Mouse (Mus musculus) urinary bladder, postnatal 10 days (tissue): ENCODE results near the gene 1700014D04Rik.
"Not testable (repeated sequence)": the region's sequence is repeated elsewhere in the genome, so short reads cannot be mapped to it uniquely, and the experiment has no call there.

Experiments used
- DNase-seq: peaks from one replicate; pipeline ENCODE4 v3.0.0; 2022; ENCODE audit warnings: low spot score

Gene 1700014D04Rik

GRCm38 (mm10) chr13:59735190-59735589 lies 11.4 kb downstream of the 1700014D04Rik start:
- DNase-seq, result no peak

- DNase-seq, result not testable (repeated sequence)
Observed at GRCm38 (mm10) chr13:59734347-59734746, 12.2 kb downstream of the 1700014D04Rik start.

GRCm38 (mm10) chr13:59733936-59734335 lies 12.6 kb downstream of the 1700014D04Rik start:
- no peak for DNase-seq

- no peak for DNase-seq
Observed at GRCm38 (mm10) chr13:59731652-59732051, 14.9 kb downstream of the 1700014D04Rik start, which contains the start of gene Spata31d1d. TSS of gene Spata31d1d (minus strand) at chr13:59731752.

- DNase-seq, result no peak
Observed at GRCm38 (mm10) chr13:59728378-59729093, 18.0 kb downstream of the 1700014D04Rik start.

GRCm38 (mm10) chr13:59726139-59726867 lies 20.2 kb downstream of the 1700014D04Rik start:
- no peak for DNase-seq

GRCm38 (mm10) chr13:59722089-59722488 lies 24.5 kb downstream of the 1700014D04Rik start:
- not testable (repeated sequence) for DNase-seq

GRCm38 (mm10) chr13:59719475-59719874 lies 27.1 kb downstream of the 1700014D04Rik start:
- DNase-seq, result no peak

GRCm38 (mm10) chr13:59718857-59719440 lies 27.6 kb downstream of the 1700014D04Rik start:
- DNase-seq, result not testable (repeated sequence)

GRCm38 (mm10) chr13:59713710-59714109 lies 32.8 kb downstream of the 1700014D04Rik start:
- DNase-seq, result no peak

- not testable (repeated sequence) for DNase-seq
Observed at GRCm38 (mm10) chr13:59711984-59712383, 34.6 kb downstream of the 1700014D04Rik start, which contains the start of gene Spata31d1b. TSS of gene Spata31d1b (plus strand) at chr13:59712284.

- no peak for DNase-seq
Observed at GRCm38 (mm10) chr13:59710230-59710629, 36.3 kb downstream of the 1700014D04Rik start, which contains the start of gene Spata31d1a. TSS of gene Spata31d1a (minus strand) at chr13:59710330.

GRCm38 (mm10) chr13:59704562-59704961 lies 42.0 kb downstream of the 1700014D04Rik start:
- DNase-seq, result no peak

GRCm38 (mm10) chr13:59703514-59703913 lies 43.0 kb downstream of the 1700014D04Rik start:
- no peak for DNase-seq

- DNase-seq, result not testable (repeated sequence)
Observed at GRCm38 (mm10) chr13:59700137-59700536, 46.4 kb downstream of the 1700014D04Rik start.

GRCm38 (mm10) chr13:59699131-59699530 lies 47.4 kb downstream of the 1700014D04Rik start:
- DNase-seq, result no peak

- no peak for DNase-seq
Observed at GRCm38 (mm10) chr13:59695781-59696180, 50.8 kb downstream of the 1700014D04Rik start.

- no peak for DNase-seq
Observed at GRCm38 (mm10) chr13:59694008-59694407, 52.5 kb downstream of the 1700014D04Rik start, which contains the start of gene 4921517D22Rik. TSS of gene 4921517D22Rik (minus strand) at chr13:59694108.

GRCm38 (mm10) chr13:59691478-59691877 lies 55.1 kb downstream of the 1700014D04Rik start:
- DNase-seq, result no peak
